Mouse (Mus musculus) heart, embryonic 12.5 days (tissue): ENCODE measurements around the gene Tbc1d2. TPM values are rescaled to one million over a fixed set of nuclear protein-coding genes. Genes with fewer than 3 reads are reported as not detected.
A peak's percentile ranks its signal among the peaks of the same experiment; 100 is the strongest.

Experiments
- ATAC-seq: fragments of 200-750 bp; cut with Nextera tagmentation; 2 replicates; pipeline ENCODE4 v1.8.0; 2017; ENCODE audit warnings: moderate TSS enrichment, moderate library complexity; ENCODE audit not compliant: insufficient number of reproducible peaks, low FRiP score
- H3K27ac ChIP-seq: fragments of 300-500 bp; sonication (generic); 2 replicates; pipeline ENCODE4 v1.5.1; 2016; ENCODE audit warnings: mild to moderate bottlenecking, moderate library complexity; ENCODE audit not compliant: poor library complexity, severe bottlenecking
- H3K27me3 ChIP-seq: fragments of 300-500 bp; sonication (generic); replicated peaks from 2 replicates; pipeline ENCODE4 v1.6.1; 2016; ENCODE audit warnings: mild to moderate bottlenecking, moderate library complexity
- H3K36me3 ChIP-seq: fragments of 300-500 bp; sonication (generic); 2 replicates; pipeline ENCODE4 v1.6.1; 2016; ENCODE audit warnings: mild to moderate bottlenecking, moderate library complexity
- H3K4me1 ChIP-seq: fragments of 300-500 bp; sonication (generic); replicated peaks from 2 replicates; pipeline ENCODE4 v1.6.1; 2016; ENCODE audit warnings: mild to moderate bottlenecking
- H3K4me2 ChIP-seq: fragments of 300-500 bp; sonication (generic); 2 replicates; pipeline ENCODE4 v1.6.1; 2016; ENCODE audit warnings: mild to moderate bottlenecking, moderate library complexity
- H3K4me3 ChIP-seq: fragments of 300-500 bp; sonication (generic); 2 replicates; pipeline ENCODE4 v1.5.1; 2016; ENCODE audit warnings: mild to moderate bottlenecking
- H3K9ac ChIP-seq: fragments of 300-500 bp; sonication (generic); 2 replicates; pipeline ENCODE4 v1.6.1; 2016; ENCODE audit warnings: mild to moderate bottlenecking, moderate library complexity
- H3K9me3 ChIP-seq: fragments of 300-500 bp; sonication (generic); replicated peaks from 2 replicates; pipeline ENCODE4 v1.6.1; 2016; ENCODE audit warnings: mild to moderate bottlenecking, moderate library complexity
- WGBS: fragments of 180-500 bp; shearing (Covaris S2); methylation state at CpG from one replicate; pipeline ENCODE4 v1.1.7; 2016; 5-methylcytosine and 5-hydroxymethylcytosine counted together
- polyA plus RNA-seq: library from polyadenylated mRNA; unstranded; fragments of >200 nt; fragmentation: Nextera tagmentation; extraction: Ambion mirVana; gene quantifications from 2 replicates; pipeline ENCODE4 v1.2.1, GENCODE M21; 2016

The Tbc1d2 gene
- polyA plus RNA-seq, 1 experiment from 2014 or later, result 0.51 TPM

GRCm38 (mm10) chr4:46564247-46564646 is 85.8 kb downstream of the Tbc1d2 start:
- H3K36me3 ChIP-seq, result no peaks in the 10 kb centered on the region
- H3K9me3 ChIP-seq, result no peaks in the 10 kb centered on the region
- no peak overlapping the region for H3K9ac ChIP-seq
- H3K27me3 ChIP-seq, result 0 out of 2 replicates have a peak, but pooled peaks cover 3% of the 10 kb centered on the region
- no peak overlapping the region for H3K27ac ChIP-seq
- no peak overlapping the region for H3K4me3 ChIP-seq
- 0 out of 2 replicates have a peak, but pooled peaks have one; percentile 22 for ATAC-seq
- WGBS, result 73% methylated on average over 4 of the region's 4 CpGs
- 0 out of 2 replicates have a peak, but pooled peaks cover 3% of the 10 kb centered on the region for H3K4me1 ChIP-seq
- H3K4me2 ChIP-seq, result no peak overlapping the region

GRCm38 (mm10) chr4:46563847-46564246 is 86.2 kb downstream of the Tbc1d2 start:
- 0 out of 2 replicates have a peak, but pooled peaks cover 3% of the 10 kb centered on the region for H3K4me1 ChIP-seq
- WGBS, result 53% methylated on average over 10 of the region's 10 CpGs
- H3K9ac ChIP-seq, result no peak overlapping the region
- 0 out of 2 replicates have a peak, but pooled peaks cover 3% of the 10 kb centered on the region for H3K27me3 ChIP-seq
- no peak overlapping the region for H3K4me3 ChIP-seq
- no peak for ATAC-seq
- H3K4me2 ChIP-seq, result no peak overlapping the region
- no peak overlapping the region for H3K27ac ChIP-seq
- no peaks in the 10 kb centered on the region for H3K9me3 ChIP-seq
- H3K36me3 ChIP-seq, result no peaks in the 10 kb centered on the region

- 0 out of 2 replicates have a peak, but pooled peaks cover 3% of the 10 kb centered on the region for H3K4me1 ChIP-seq
- no peak overlapping the region for H3K9ac ChIP-seq
- no peak overlapping the region for H3K4me3 ChIP-seq
- no peak overlapping the region for H3K4me2 ChIP-seq
- H3K36me3 ChIP-seq, result no peaks in the 10 kb centered on the region
- 87% methylated on average over 14 of the region's 14 CpGs for WGBS
- no peaks in the 10 kb centered on the region for H3K9me3 ChIP-seq
- no peak for ATAC-seq
- no peak overlapping the region for H3K27ac ChIP-seq
- 0 out of 2 replicates have a peak, but pooled peaks cover 3% of the 10 kb centered on the region for H3K27me3 ChIP-seq
Measured at GRCm38 (mm10) chr4:46562841-46563240, 87.2 kb downstream of the Tbc1d2 start.

- Histone ChIP-seq H3K9ac (no peak overlapping the region), H3K4me1 (0 out of 2 replicates have a peak, but pooled peaks cover 3% of the 10 kb centered on the region), H3K36me3 (no peaks in the 10 kb centered on the region), H3K27me3 (0 out of 2 replicates have a peak, but pooled peaks cover 5% of the 10 kb centered on the region), H3K27ac (no peak overlapping the region), H3K4me3 (no peak overlapping the region), H3K9me3 (no peaks in the 10 kb centered on the region), H3K4me2 (no peak overlapping the region)
- 41% methylated on average over 5 of the region's 5 CpGs for WGBS
- ATAC-seq, result no peak
Measured at GRCm38 (mm10) chr4:46562037-46562436, 88.0 kb downstream of the Tbc1d2 start.

GRCm38 (mm10) chr4:46560069-46560705 is 89.8 kb downstream of the Tbc1d2 start:
- Histone ChIP-seq H3K4me3 (no peak overlapping the region), H3K27ac (no peak overlapping the region), H3K4me1 (0 out of 2 replicates have a peak, but pooled peaks cover 3% of the 10 kb centered on the region), H3K9me3 (no peaks in the 10 kb centered on the region), H3K27me3 (peaks cover 11% of the 10 kb centered on the region; the same call in 1 of the 2 replicates), H3K4me2 (no peak overlapping the region), H3K9ac (no peak overlapping the region), H3K36me3 (no peaks in the 10 kb centered on the region)
- ATAC-seq, result no peak
- WGBS, result 77% methylated on average over 14 of the region's 14 CpGs

- no peak overlapping the region for H3K4me3 ChIP-seq
- peaks cover 3% of the 10 kb centered on the region; the same call in 1 of the 2 replicates for H3K4me1 ChIP-seq
- ATAC-seq, result no peak
- 61% methylated on average over 22 of the region's 22 CpGs for WGBS
- H3K36me3 ChIP-seq, result no peaks in the 10 kb centered on the region
- no peaks in the 10 kb centered on the region for H3K9me3 ChIP-seq
- H3K4me2 ChIP-seq, result no peak overlapping the region
- no peak overlapping the region for H3K9ac ChIP-seq
- no peak overlapping the region for H3K27ac ChIP-seq
- H3K27me3 ChIP-seq, result peaks cover 11% of the 10 kb centered on the region; the same call in 1 of the 2 replicates
Measured at GRCm38 (mm10) chr4:46558672-46559667, 91.0 kb downstream of the Tbc1d2 start.

GRCm38 (mm10) chr4:46556933-46557332 is 93.1 kb downstream of the Tbc1d2 start:
- no peaks in the 10 kb centered on the region for H3K36me3 ChIP-seq
- no peak overlapping the region for H3K4me2 ChIP-seq
- no peak overlapping the region for H3K9ac ChIP-seq
- H3K27me3 ChIP-seq, result peaks cover 8% of the 10 kb centered on the region; the same call in 1 of the 2 replicates
- H3K27ac ChIP-seq, result no peak overlapping the region
- no peak for ATAC-seq
- no peaks in the 10 kb centered on the region for H3K9me3 ChIP-seq
- H3K4me3 ChIP-seq, result no peak overlapping the region
- H3K4me1 ChIP-seq, result peaks cover 6% of the 10 kb centered on the region; the same call in 1 of the 2 replicates
- 71% methylated on average over 3 of the region's 3 CpGs for WGBS

- H3K27me3 ChIP-seq, result peaks cover 8% of the 10 kb centered on the region; the same call in 1 of the 2 replicates
- H3K4me3 ChIP-seq, result no peak overlapping the region
- no peaks in the 10 kb centered on the region for H3K36me3 ChIP-seq
- H3K4me2 ChIP-seq, result no peak overlapping the region
- no peak overlapping the region for H3K27ac ChIP-seq
- H3K4me1 ChIP-seq, result peaks cover 6% of the 10 kb centered on the region; the same call in 1 of the 2 replicates
- H3K9me3 ChIP-seq, result no peaks in the 10 kb centered on the region; the same call in 1 of the 2 replicates
- ATAC-seq, result no peak
- 83% methylated on average over 9 of the region's 9 CpGs for WGBS
- no peak overlapping the region for H3K9ac ChIP-seq
Measured at GRCm38 (mm10) chr4:46555762-46556161, 94.2 kb downstream of the Tbc1d2 start.

Other genes with a start within 250 kb of the Tbc1d2 start
- gene Hemgn, start 236.7 kb downstream of the Tbc1d2 start, polyA plus RNA-seq, result 9.7 and 12.4 TPM in 2 replicates
- 209 and 214 TPM in 2 replicates for gene Anp32b, start 199.3 kb downstream of the Tbc1d2 start, polyA plus RNA-seq
- gene Nans, start 161.0 kb downstream of the Tbc1d2 start, polyA plus RNA-seq, result 62.2 and 68.3 TPM in 2 replicates
- gene Trim14, start 114.1 kb downstream of the Tbc1d2 start, polyA plus RNA-seq, result 0.78 and 1.5 TPM in 2 replicates
- gene Coro2a, start 48.0 kb downstream of the Tbc1d2 start, polyA plus RNA-seq, result 0.15 and 0.34 TPM in 2 replicates